Mouse (Mus musculus): Measurements from ENCODE around the gene Tsga10ip.

DNA sequence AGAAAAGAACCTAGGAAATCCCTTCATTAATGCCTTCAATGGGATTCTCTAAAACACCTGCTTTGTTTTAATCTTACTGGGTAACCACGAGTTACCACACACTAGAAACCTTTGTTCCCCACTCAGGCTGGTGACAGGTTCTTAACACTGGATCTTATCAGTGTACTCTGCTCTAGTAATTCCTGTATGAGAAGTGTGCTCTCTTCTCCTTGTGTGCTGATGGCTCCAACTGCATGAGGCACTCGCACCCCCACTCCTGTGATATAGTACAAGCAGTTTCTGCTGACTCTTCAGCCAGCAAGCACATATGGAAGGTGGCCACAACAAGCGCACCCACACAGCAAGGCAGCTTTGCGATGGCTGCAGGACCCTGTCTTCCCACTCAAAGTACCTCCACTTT is 28.1 kb downstream of the Tsga10ip start:
- TF ChIP-seq CTCF (IDR thresholded peaks at IDR 0.05; ENCODE audit: borderline replicate concordance, extremely low read depth, insufficient read depth, insufficient read length), result no peak
- TF ChIP-seq POLR2A (IDR thresholded peaks at IDR 0.05; ENCODE audit: borderline replicate concordance, extremely low read depth, insufficient read depth, insufficient read length, poor library complexity, severe bottlenecking), result no peak

Data from brain, embryonic 14.5 days (tissue).